Mouse (Mus musculus) liver, embryonic 16.5 days (tissue): ENCODE data around the gene Olfr1307. TPM values are rescaled to one million over a fixed set of nuclear protein-coding genes. Genes with fewer than 3 reads are reported as not detected.

Experiments
- ATAC-seq: fragments of 200-750 bp; cut with Nextera tagmentation; 2 replicates; pipeline ENCODE4 v1.8.0; 2017; ENCODE audit warnings: low read depth, mild to moderate bottlenecking, moderate number of reproducible peaks, moderate library complexity
- H3K27ac ChIP-seq: fragments of 300-500 bp; sonication (generic); 2 replicates; pipeline ENCODE4 v1.5.1; 2014; ENCODE audit warnings: mild to moderate bottlenecking, low read length
- H3K27me3 ChIP-seq: fragments of 300-500 bp; sonication (generic); 2 replicates; pipeline ENCODE4 v1.6.1; 2014; ENCODE audit warnings: low read depth, low read length, mixed read lengths; ENCODE audit not compliant: control insufficient read depth, insufficient read depth
- H3K36me3 ChIP-seq: fragments of 300-500 bp; sonication (generic); 2 replicates; pipeline ENCODE4 v1.6.1; 2014; ENCODE audit warnings: mild to moderate bottlenecking; ENCODE audit not compliant: control insufficient read depth, insufficient read depth
- H3K4me1 ChIP-seq: fragments of 300-500 bp; sonication (generic); 2 replicates; pipeline ENCODE4 v1.6.1; 2014; ENCODE audit warnings: low read depth, low read length, mixed read lengths; ENCODE audit not compliant: control insufficient read depth
- H3K4me2 ChIP-seq: fragments of 300-500 bp; sonication (generic); 2 replicates; pipeline ENCODE4 v1.6.1; 2014; ENCODE audit warnings: low read depth, low read length, mixed read lengths
- H3K4me3 ChIP-seq: fragments of 300-500 bp; sonication (generic); 2 replicates; pipeline ENCODE4 v1.5.1; 2014; ENCODE audit warnings: low read depth, mild to moderate bottlenecking, low read length
- H3K9ac ChIP-seq: fragments of 300-500 bp; sonication (generic); 2 replicates; pipeline ENCODE4 v1.6.1; 2014; ENCODE audit warnings: low read depth, low read length
- H3K9me3 ChIP-seq: fragments of 300-500 bp; sonication (generic); replicated peaks from 2 replicates; pipeline ENCODE4 v1.6.1; 2016; ENCODE audit warnings: low read length; ENCODE audit not compliant: control insufficient read depth
- WGBS: fragments of 180-500 bp; shearing (Covaris S2); extraction: QIAGEN DNeasy Blood & Tissue Kit; methylation state at CpG from one replicate; pipeline ENCODE4 v1.1.7; 2014; ENCODE audit not compliant: insufficient replicate concordance; 5-methylcytosine and 5-hydroxymethylcytosine counted together
- polyA plus RNA-seq: library from polyadenylated mRNA; unstranded; fragments of >200 nt; fragmentation: Nextera tagmentation; extraction: Ambion mirVana; gene quantifications from 2 replicates; pipeline ENCODE4 v1.2.1, GENCODE M21; 2015

Gene Olfr1307
- not detected in 2 replicates for polyA plus RNA-seq

DNA sequence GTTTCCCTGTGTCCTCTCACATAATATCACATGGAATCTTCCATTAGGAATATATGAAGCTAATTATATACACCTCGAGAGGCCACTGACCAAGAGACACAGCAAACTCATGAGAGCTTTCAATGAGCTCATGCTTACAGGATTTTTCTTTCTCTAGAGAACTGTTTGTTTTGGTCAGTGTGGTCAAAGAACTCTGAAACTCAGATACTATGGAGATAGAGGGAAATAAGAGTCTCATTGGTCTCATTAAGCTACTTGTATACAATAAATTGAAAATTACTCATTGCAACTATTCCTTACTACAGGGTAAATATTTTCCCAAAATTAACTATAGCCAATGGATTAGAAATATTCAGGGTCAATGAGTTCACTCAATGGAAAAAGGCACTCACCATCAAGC lies at the start of gene Olfr1307:
Olfr1307 (minus strand) TSS at position 101 of the 400 bp plus-strand sequence.
- Histone ChIP-seq H3K27ac (no peak within 1 kb of the TSS), H3K4me1 (no peaks in the 10 kb centered on the region), H3K9me3 (no peaks in the 10 kb centered on the region), H3K4me3 (no peak within 1 kb of the TSS), H3K9ac (no peak within 1 kb of the TSS), H3K36me3 (no peaks in the 10 kb centered on the region), H3K4me2 (no peak within 1 kb of the TSS), H3K27me3 (no peaks in the 10 kb centered on the region)
- no peak for ATAC-seq
- WGBS, result 49% methylated on average over 1 of the region's 1 CpGs

DNA sequence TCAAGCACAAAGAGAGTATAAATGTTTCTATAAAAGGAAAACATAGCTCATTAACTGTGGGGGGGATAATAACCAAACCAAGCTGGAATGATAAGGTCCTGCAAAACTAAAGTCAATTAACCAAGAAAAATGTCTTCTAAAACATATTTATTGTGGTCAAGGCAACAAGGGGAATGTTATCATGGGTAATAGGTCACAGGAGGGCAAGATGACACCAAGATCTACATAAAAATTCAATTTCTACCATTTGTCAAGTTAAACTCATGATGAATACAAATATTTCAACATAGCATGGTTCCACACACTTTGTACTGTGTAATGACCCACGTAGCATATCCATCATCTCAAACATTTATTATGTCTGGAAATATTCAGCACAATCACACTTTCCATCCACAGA lies 40.9 kb upstream of the Olfr1307 start, which contains the start of gene Olfr1309:
Olfr1309 (minus strand) TSS at position 101 of the 400 bp plus-strand sequence.
- Histone ChIP-seq H3K4me3 (no peak within 1 kb of the TSS), H3K27ac (no peak within 1 kb of the TSS), H3K4me2 (no peak within 1 kb of the TSS), H3K9me3 (no peaks in the 10 kb centered on the region), H3K9ac (no peak within 1 kb of the TSS), H3K27me3 (no peaks in the 10 kb centered on the region), H3K4me1 (no peaks in the 10 kb centered on the region), H3K36me3 (no peaks in the 10 kb centered on the region)
- ATAC-seq, result no peak
- WGBS, result 28% methylated on average over 1 of the region's 1 CpGs

DNA sequence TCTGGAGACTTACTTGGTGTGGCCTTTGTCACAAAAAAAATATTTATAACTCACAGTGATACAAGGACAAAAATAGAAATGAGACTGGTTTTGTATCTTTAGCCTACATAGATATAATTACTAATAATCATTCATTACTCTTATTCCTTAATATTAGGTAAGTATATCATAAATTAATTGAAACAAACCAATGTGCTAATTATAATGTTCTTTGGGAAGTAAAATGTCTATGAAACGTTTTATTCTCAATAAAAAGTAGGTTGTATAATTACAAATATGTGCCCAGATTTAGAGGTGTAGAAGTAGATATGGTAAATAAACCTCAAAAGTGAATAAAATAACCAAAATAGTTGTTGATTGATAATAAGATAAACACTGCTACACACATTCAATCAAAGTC lies 15.6 kb upstream of the Olfr1307 start, which contains the start of gene Olfr1308:
Olfr1308 (minus strand) TSS at position 101 of the 400 bp plus-strand sequence.
- no peaks in the 10 kb centered on the region for H3K36me3 ChIP-seq
- WGBS, result 20% methylated on average over 1 of the region's 1 CpGs
- H3K4me3 ChIP-seq, result no peak within 1 kb of the TSS
- ATAC-seq, result no peak
- H3K4me1 ChIP-seq, result no peaks in the 10 kb centered on the region
- no peak within 1 kb of the TSS for H3K4me2 ChIP-seq
- no peaks in the 10 kb centered on the region for H3K27me3 ChIP-seq
- no peak within 1 kb of the TSS for H3K9ac ChIP-seq
- no peak within 1 kb of the TSS for H3K27ac ChIP-seq
- no peaks in the 10 kb centered on the region; the same call in 1 of the 2 replicates for H3K9me3 ChIP-seq

DNA sequence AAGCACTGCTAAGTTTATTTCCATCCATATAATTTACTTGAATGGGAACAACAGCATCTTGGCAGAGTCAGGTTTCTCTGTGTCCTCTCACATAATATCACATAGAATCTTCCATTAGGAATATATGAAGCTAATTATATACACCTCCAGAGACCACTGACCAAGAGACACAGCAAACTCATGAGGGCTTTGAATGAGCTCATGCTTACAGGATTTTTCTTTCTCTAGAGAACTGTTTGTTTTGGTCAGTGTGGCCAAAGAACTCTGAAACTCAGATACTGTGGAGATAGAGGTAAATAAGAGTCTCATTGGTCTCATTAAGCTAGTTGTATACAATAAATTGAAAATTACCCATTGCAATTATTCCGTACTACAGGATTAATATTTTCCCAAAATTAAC lies 33.1 kb downstream of the Olfr1307 start, which contains the start of gene Olfr1306:
Olfr1306 (minus strand) TSS at position 101 of the 400 bp plus-strand sequence.
- Histone ChIP-seq H3K9ac (no peak within 1 kb of the TSS), H3K27ac (no peak within 1 kb of the TSS), H3K36me3 (no peaks in the 10 kb centered on the region), H3K27me3 (no peaks in the 10 kb centered on the region), H3K9me3 (no peaks in the 10 kb centered on the region), H3K4me3 (no peak within 1 kb of the TSS), H3K4me1 (no peaks in the 10 kb centered on the region), H3K4me2 (no peak within 1 kb of the TSS)
- no peak for ATAC-seq
- WGBS, result 50% methylated on average over 1 of the region's 1 CpGs

Other genes starting within 250 kb of the Olfr1307 start
- not detected in 2 replicates for gene Olfr1301, start 198.4 kb downstream of the Olfr1307 start, polyA plus RNA-seq
- gene Olfr1302, start 172.0 kb downstream of the Olfr1307 start, polyA plus RNA-seq, result not detected in 2 replicates
- not detected in 2 replicates for gene Olfr1303, start 129.1 kb downstream of the Olfr1307 start, polyA plus RNA-seq
- not detected in 2 replicates for gene Olfr1305, start 72.3 kb downstream of the Olfr1307 start, polyA plus RNA-seq
- gene Olfr1306, start 33.2 kb downstream of the Olfr1307 start, polyA plus RNA-seq, result not detected in 2 replicates
- not detected in 2 replicates for gene Olfr1308, start 15.5 kb upstream of the Olfr1307 start, polyA plus RNA-seq
- not detected in 2 replicates for gene Olfr1309, start 40.8 kb upstream of the Olfr1307 start, polyA plus RNA-seq
- not detected in 2 replicates for gene Olfr1310, start 63.3 kb upstream of the Olfr1307 start, polyA plus RNA-seq
- not detected in 2 replicates for gene Olfr1311, start 75.0 kb upstream of the Olfr1307 start, polyA plus RNA-seq
- not detected in 2 replicates for gene Olfr1312, start 100.8 kb upstream of the Olfr1307 start, polyA plus RNA-seq
- not detected in 2 replicates for gene Olfr1313, start 128.4 kb upstream of the Olfr1307 start, polyA plus RNA-seq
- gene Olfr1314, start 147.3 kb upstream of the Olfr1307 start, polyA plus RNA-seq, result not detected in 2 replicates
- gene Olfr1315-ps1, start 166.0 kb upstream of the Olfr1307 start, polyA plus RNA-seq, result not detected in 2 replicates
- gene Olfr1316, start 185.5 kb upstream of the Olfr1307 start, polyA plus RNA-seq, result not detected in 2 replicates
- gene Olfr1317, start 190.9 kb upstream of the Olfr1307 start, polyA plus RNA-seq, result not detected in 2 replicates
- not detected in 2 replicates for gene Olfr1318, start 204.8 kb upstream of the Olfr1307 start, polyA plus RNA-seq